Mouse (Mus musculus) liver, embryonic 16.5 days (tissue): ENCODE data around the gene Atrip. TPM values are rescaled to one million over a fixed set of nuclear protein-coding genes. Genes with fewer than 3 reads are reported as not detected.

Experiments
- ATAC-seq: fragments of 200-750 bp; cut with Nextera tagmentation; 2 replicates; pipeline ENCODE4 v1.8.0; 2017; ENCODE audit warnings: low read depth, mild to moderate bottlenecking, moderate number of reproducible peaks, moderate library complexity
- H3K27ac ChIP-seq: fragments of 300-500 bp; sonication (generic); 2 replicates; pipeline ENCODE4 v1.5.1; 2014; ENCODE audit warnings: mild to moderate bottlenecking, low read length
- H3K27me3 ChIP-seq: fragments of 300-500 bp; sonication (generic); 2 replicates; pipeline ENCODE4 v1.6.1; 2014; ENCODE audit warnings: low read depth, low read length, mixed read lengths; ENCODE audit not compliant: control insufficient read depth, insufficient read depth
- H3K36me3 ChIP-seq: fragments of 300-500 bp; sonication (generic); 2 replicates; pipeline ENCODE4 v1.6.1; 2014; ENCODE audit warnings: mild to moderate bottlenecking; ENCODE audit not compliant: control insufficient read depth, insufficient read depth
- H3K4me1 ChIP-seq: fragments of 300-500 bp; sonication (generic); 2 replicates; pipeline ENCODE4 v1.6.1; 2014; ENCODE audit warnings: low read depth, low read length, mixed read lengths; ENCODE audit not compliant: control insufficient read depth
- H3K4me2 ChIP-seq: fragments of 300-500 bp; sonication (generic); 2 replicates; pipeline ENCODE4 v1.6.1; 2014; ENCODE audit warnings: low read depth, low read length, mixed read lengths
- H3K4me3 ChIP-seq: fragments of 300-500 bp; sonication (generic); 2 replicates; pipeline ENCODE4 v1.5.1; 2014; ENCODE audit warnings: low read depth, mild to moderate bottlenecking, low read length
- H3K9ac ChIP-seq: fragments of 300-500 bp; sonication (generic); 2 replicates; pipeline ENCODE4 v1.6.1; 2014; ENCODE audit warnings: low read depth, low read length
- H3K9me3 ChIP-seq: fragments of 300-500 bp; sonication (generic); replicated peaks from 2 replicates; pipeline ENCODE4 v1.6.1; 2016; ENCODE audit warnings: low read length; ENCODE audit not compliant: control insufficient read depth
- WGBS: fragments of 180-500 bp; shearing (Covaris S2); extraction: QIAGEN DNeasy Blood & Tissue Kit; methylation state at CpG from one replicate; pipeline ENCODE4 v1.1.7; 2014; ENCODE audit not compliant: insufficient replicate concordance; 5-methylcytosine and 5-hydroxymethylcytosine counted together
- polyA plus RNA-seq: library from polyadenylated mRNA; unstranded; fragments of >200 nt; fragmentation: Nextera tagmentation; extraction: Ambion mirVana; gene quantifications from 2 replicates; pipeline ENCODE4 v1.2.1, GENCODE M21; 2015

Atrip gene
- polyA plus RNA-seq, 1 experiment from 2014 or later, result 8.8 TPM

DNA sequence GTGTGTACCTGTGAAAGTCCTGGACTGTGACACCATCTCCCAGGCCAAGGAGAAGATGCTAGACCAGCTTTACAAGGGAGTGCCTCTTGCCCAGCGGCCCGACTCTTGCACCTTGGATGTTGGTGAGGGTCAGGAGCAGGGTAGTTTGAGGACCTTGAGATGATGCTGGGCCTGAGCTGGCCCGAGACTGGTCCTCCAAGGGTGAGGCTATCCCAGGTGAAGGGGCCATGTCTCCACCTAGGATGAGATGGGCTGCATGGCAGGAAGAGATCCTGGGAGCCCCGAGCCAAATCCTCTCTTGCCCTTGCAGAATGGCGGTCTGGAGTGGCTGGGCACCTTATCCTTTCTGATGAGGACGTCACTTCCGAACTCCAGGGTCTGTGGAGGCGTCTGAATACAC is 39.4 kb upstream of the Atrip start:
- H3K36me3 ChIP-seq, result no peaks in the 10 kb centered on the region; the same call in 1 of the 2 replicates
- H3K9ac ChIP-seq, result no peak overlapping the region
- no peaks in the 10 kb centered on the region for H3K4me1 ChIP-seq

DNA sequence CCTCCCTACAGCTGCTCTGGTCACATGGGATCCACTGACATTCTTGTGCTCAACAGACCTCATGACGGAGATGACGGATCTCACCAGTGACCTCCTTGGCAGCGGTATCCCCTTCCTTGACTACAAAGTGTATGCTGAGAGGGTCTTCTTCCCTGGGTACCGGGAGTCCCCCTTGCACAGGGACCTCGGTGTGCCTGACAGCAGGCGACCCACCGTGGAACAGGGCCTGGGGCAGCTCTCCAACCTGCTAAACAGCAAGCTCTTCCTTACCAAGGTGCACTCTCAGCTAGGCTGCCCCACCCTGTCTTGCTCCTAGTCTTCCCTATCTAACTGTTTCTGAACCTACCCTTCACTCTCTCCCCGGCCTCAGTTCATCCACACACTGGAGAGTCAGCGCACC is 37.7 kb upstream of the Atrip start:
- Histone ChIP-seq H3K27me3 (no peaks in the 10 kb centered on the region), H3K27ac (no peak overlapping the region), H3K4me2 (no peak overlapping the region), H3K9ac (no peak overlapping the region), H3K4me3 (no peak overlapping the region), H3K36me3 (no peaks in the 10 kb centered on the region; the same call in 1 of the 2 replicates), H3K4me1 (no peaks in the 10 kb centered on the region), H3K9me3 (no peaks in the 10 kb centered on the region)
- no peak for ATAC-seq
- WGBS, result 74% methylated on average over 9 of the region's 9 CpGs

More for the DNA sequence above, 39.4 kb upstream of the Atrip start:
- no peak for ATAC-seq
- no peak overlapping the region for H3K27ac ChIP-seq
- H3K9me3 ChIP-seq, result no peaks in the 10 kb centered on the region
- H3K27me3 ChIP-seq, result no peaks in the 10 kb centered on the region
- WGBS, result 62% methylated on average over 8 of the region's 8 CpGs
- no peak overlapping the region for H3K4me3 ChIP-seq
- H3K4me2 ChIP-seq, result no peak overlapping the region

DNA sequence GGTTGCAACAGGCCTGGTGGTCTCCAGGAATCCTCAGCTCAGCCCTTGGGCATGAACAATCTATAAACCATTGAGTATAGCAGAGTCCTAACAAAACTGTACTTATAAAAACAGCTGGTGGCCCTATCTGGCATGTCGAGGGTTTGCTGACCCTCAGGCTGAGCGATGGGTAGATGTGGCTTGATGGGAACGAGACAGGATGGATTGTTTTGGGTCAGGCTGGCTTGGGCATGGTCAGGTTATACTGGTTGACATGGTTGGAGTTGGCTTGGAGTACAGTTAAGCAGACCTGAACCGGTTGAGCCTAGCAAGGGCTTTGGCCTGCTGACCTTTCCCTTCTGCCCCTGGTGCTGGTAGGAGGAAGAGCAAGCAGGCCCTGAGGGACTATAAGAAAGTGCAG is 37.2 kb upstream of the Atrip start:
- Histone ChIP-seq H3K4me1 (no peaks in the 10 kb centered on the region), H3K9me3 (no peaks in the 10 kb centered on the region), H3K27me3 (no peaks in the 10 kb centered on the region), H3K4me3 (no peak overlapping the region), H3K4me2 (no peak overlapping the region), H3K27ac (no peak overlapping the region), H3K36me3 (no peaks in the 10 kb centered on the region; the same call in 1 of the 2 replicates), H3K9ac (no peak overlapping the region)
- 61% methylated on average over 4 of the region's 4 CpGs for WGBS
- ATAC-seq, result no peak

DNA sequence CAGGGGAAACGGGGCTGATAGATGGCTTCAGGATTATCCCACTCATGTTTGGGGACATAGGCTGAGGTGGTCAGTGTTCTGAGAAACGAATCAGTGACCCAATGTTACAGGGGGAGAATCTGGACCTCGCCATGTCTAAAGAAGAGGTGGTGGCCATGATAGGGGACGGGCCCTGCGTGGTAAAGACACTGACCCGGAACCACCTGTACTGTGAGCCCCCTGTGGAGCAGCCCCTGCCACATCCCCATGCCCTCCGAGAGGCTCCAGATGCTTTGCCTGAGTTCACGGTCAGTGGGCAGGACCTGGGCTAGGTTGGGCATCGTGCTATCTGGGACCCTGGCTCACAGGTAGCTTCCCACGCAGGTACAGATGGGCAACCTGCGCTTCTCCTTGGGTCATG is 36.3 kb upstream of the Atrip start:
- Histone ChIP-seq H3K27me3 (no peaks in the 10 kb centered on the region), H3K9ac (no peak overlapping the region), H3K27ac (no peak overlapping the region), H3K36me3 (no peaks in the 10 kb centered on the region; the same call in 1 of the 2 replicates), H3K4me2 (no peak overlapping the region), H3K4me1 (no peaks in the 10 kb centered on the region), H3K9me3 (no peaks in the 10 kb centered on the region), H3K4me3 (no peak overlapping the region)
- no peak for ATAC-seq
- WGBS, result 70% methylated on average over 11 of the region's 11 CpGs

DNA sequence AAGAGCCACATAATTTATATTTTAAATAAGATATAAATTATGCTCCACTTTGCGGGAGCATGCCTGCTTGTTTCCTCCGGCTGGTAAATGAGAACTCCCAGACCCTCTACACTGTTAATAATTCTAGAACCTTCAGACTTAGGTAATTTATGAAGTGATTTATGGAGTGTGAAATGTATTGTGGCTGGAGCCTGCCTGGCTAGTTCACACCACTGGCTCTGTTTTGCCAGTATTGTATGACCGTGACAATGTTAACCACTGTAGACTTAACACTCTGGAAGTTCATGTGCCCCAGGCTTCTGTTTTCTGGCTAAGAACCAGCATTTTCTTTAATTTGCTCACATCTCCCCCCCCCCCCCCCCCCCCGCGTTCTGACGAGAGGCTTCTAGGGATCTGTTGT is 33.4 kb upstream of the Atrip start:
- Histone ChIP-seq H3K9ac (no peak overlapping the region), H3K27me3 (no peaks in the 10 kb centered on the region), H3K4me2 (no peak overlapping the region), H3K27ac (no peak overlapping the region), H3K9me3 (no peaks in the 10 kb centered on the region), H3K36me3 (no peaks in the 10 kb centered on the region; the same call in 1 of the 2 replicates), H3K4me1 (no peaks in the 10 kb centered on the region), H3K4me3 (no peak overlapping the region)
- no peak for ATAC-seq
- WGBS, result 68% methylated on average over 4 of the region's 6 CpGs

DNA sequence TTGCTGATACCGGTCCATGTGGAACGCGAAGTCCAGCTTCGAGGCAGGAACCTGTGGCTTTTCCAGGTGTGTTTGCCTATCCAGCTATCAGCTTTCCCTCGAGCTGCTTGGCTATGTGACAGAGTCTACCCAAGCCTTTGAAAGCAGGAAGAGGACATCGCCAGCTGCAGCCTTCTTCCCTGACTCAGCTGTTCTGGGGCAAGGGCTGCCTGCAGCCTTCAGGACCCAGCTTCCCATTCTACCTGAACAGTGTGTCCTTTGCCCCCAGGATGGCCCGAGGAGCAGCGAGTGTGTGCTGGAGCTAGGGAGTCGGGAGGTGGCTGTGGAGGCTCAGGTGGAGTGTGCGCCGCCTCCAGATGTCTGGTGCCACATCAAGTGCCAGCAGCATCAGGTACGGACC is 31.7 kb upstream of the Atrip start:
- WGBS, result 68% methylated on average over 12 of the region's 12 CpGs
- H3K4me2 ChIP-seq, result no peak overlapping the region
- no peak overlapping the region for H3K27ac ChIP-seq
- ATAC-seq, result no peak
- no peaks in the 10 kb centered on the region for H3K9me3 ChIP-seq
- no peaks in the 10 kb centered on the region for H3K4me1 ChIP-seq
- H3K9ac ChIP-seq, result no peak overlapping the region
- H3K27me3 ChIP-seq, result no peaks in the 10 kb centered on the region
- no peaks in the 10 kb centered on the region; the same call in 1 of the 2 replicates for H3K36me3 ChIP-seq
- H3K4me3 ChIP-seq, result no peak overlapping the region

DNA sequence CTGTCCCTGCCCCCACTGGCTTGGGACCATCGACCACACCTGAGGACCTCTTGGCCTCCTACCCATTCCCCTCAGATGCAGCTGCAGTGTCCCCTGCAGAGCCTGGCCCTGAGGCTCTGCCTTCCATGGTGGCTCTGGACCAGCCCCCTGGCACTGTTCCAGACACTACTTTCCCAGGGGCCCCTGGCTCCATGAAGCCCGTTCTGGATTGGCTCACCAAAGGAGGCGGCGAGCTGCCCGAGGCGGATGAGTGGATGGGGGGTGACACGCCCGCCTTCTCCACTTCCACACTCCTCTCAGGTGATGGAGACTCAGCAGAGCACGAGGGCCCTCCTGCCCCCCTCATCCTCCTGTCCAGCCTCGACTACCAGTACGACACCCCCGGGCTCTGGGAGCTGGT is 31.1 kb upstream of the Atrip start:
- H3K9ac ChIP-seq, result no peak overlapping the region
- no peaks in the 10 kb centered on the region; the same call in 1 of the 2 replicates for H3K36me3 ChIP-seq
- no peaks in the 10 kb centered on the region for H3K4me1 ChIP-seq
- H3K4me3 ChIP-seq, result no peak overlapping the region
- 68% methylated on average over 12 of the region's 12 CpGs for WGBS
- no peak for ATAC-seq
- H3K27me3 ChIP-seq, result no peaks in the 10 kb centered on the region
- no peaks in the 10 kb centered on the region for H3K9me3 ChIP-seq
- H3K27ac ChIP-seq, result no peak overlapping the region
- no peak overlapping the region for H3K4me2 ChIP-seq

DNA sequence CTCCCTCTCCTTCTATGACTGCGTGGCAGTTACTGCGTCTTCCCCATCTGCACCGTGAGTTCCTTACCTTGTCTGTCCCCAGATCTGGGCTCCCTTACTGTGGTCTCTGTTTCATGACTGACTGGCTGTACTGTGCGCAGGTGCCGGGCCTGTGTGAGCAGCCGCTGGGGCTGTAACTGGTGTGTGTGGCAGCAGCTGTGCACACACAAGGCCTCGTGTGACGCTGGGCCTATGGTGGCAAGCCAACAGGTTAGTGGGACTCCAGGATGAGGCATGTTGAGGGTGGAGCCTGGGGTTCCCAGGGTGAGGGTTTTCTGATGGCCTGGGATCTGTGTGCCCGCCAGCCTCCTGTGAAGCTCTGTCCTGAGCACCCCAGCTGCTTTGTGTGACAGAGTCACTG is 30.2 kb upstream of the Atrip start:
- no peak for ATAC-seq
- Histone ChIP-seq H3K9ac (no peak overlapping the region), H3K4me2 (no peak overlapping the region), H3K4me1 (no peaks in the 10 kb centered on the region), H3K36me3 (no peaks in the 10 kb centered on the region; the same call in 1 of the 2 replicates), H3K27ac (no peak overlapping the region), H3K9me3 (no peaks in the 10 kb centered on the region), H3K4me3 (no peak overlapping the region), H3K27me3 (no peaks in the 10 kb centered on the region)
- WGBS, result 79% methylated on average over 9 of the region's 9 CpGs

DNA sequence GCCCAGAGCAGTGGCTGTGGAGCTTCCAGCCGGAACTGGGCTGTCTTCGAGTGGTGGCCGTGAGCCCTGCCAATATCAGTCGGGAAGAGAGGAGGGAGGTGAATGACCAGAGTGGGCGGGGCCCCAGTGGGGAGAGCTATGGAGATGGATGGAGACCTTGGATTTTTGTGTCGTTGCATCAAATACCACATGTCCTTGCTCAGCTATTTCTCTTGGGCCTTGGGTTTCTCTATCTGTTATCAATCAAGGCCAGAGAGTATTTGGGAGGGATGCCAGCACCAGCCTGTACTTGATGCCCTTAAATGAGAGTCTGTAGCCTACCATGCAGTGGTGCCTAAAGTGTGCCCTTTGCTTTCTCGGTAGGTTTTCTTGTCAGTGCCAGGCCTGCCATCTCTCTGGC is 29.3 kb upstream of the Atrip start:
- H3K4me2 ChIP-seq, result no peak overlapping the region
- H3K4me3 ChIP-seq, result no peak overlapping the region
- no peak for ATAC-seq
- no peaks in the 10 kb centered on the region for H3K36me3 ChIP-seq
- no peaks in the 10 kb centered on the region for H3K27me3 ChIP-seq
- no peaks in the 10 kb centered on the region for H3K9me3 ChIP-seq
- H3K9ac ChIP-seq, result no peak overlapping the region
- H3K27ac ChIP-seq, result no peak overlapping the region
- 55% methylated on average over 7 of the region's 7 CpGs for WGBS
- no peaks in the 10 kb centered on the region; the same call in 1 of the 2 replicates for H3K4me1 ChIP-seq
